Mouse (Mus musculus): Measurements from ENCODE around the gene Bpifa5. TPM values are rescaled to one million over a fixed set of nuclear protein-coding genes. Genes with fewer than 3 reads are reported as not detected.
"Not testable (repeated sequence)": the region's sequence is repeated elsewhere in the genome, so short reads cannot be mapped to it uniquely, and the experiment has no call there.

Gene Bpifa5
- total and polyA plus RNA-seq, 2 experiments from 2014 or later: not detected

GRCm38 (mm10) chr2:154163306-154163705 is 899 bp downstream of the Bpifa5 start:
- WGBS: 84% methylated on average over 5 of the region's 5 CpGs
- Histone ChIP-seq H3K36me3 (ENCODE audit: insufficient read depth) (no peaks in the 10 kb centered on the region), H3K27ac (ENCODE audit: low read depth, low read length) (no peak overlapping the region), H3K4me1 (ENCODE audit: insufficient read depth) (no peaks in the 10 kb centered on the region), H3K9ac (no peak overlapping the region), H3K9me3 (ENCODE audit: low read length) (0 out of 2 replicates have a peak, but pooled peaks cover 3% of the 10 kb centered on the region), H3K27me3 (ENCODE audit: insufficient read depth, low read length) (no peaks in the 10 kb centered on the region), H3K4me3 (ENCODE audit: low read depth, low read length) (no peak overlapping the region), H3K4me2 (ENCODE audit: low read depth) (no peak overlapping the region)
- TF ChIP-seq CTCF (IDR thresholded peaks at IDR 0.05; ENCODE audit: low read depth): no peak
- no peak for DNase-seq
- peak; percentile 45; the same call in 1 of the 2 replicates for ATAC-seq

- 82% methylated on average over 3 of the region's 3 CpGs for WGBS
- DNase-seq (no peak), ATAC-seq (no peak)
- H3K27ac ChIP-seq (ENCODE audit: low read depth, low read length): no peak overlapping the region
- no peaks in the 10 kb centered on the region for H3K4me1 ChIP-seq (ENCODE audit: insufficient read depth)
- no peak for TF ChIP-seq CTCF (IDR thresholded peaks at IDR 0.05; ENCODE audit: low read depth)
- H3K36me3 ChIP-seq (ENCODE audit: insufficient read depth): no peaks in the 10 kb centered on the region
- no peaks in the 10 kb centered on the region for H3K9me3 ChIP-seq (ENCODE audit: low read length)
- no peak overlapping the region for H3K9ac ChIP-seq
- no peaks in the 10 kb centered on the region for H3K27me3 ChIP-seq (ENCODE audit: insufficient read depth, low read length)
- H3K4me2 ChIP-seq (ENCODE audit: low read depth): no peak overlapping the region
- H3K4me3 ChIP-seq (ENCODE audit: low read depth, low read length): no peak overlapping the region
Measured at GRCm38 (mm10) chr2:154169172-154169571, 6.8 kb downstream of the Bpifa5 start.

GRCm38 (mm10) chr2:154171621-154172020 is 9.2 kb downstream of the Bpifa5 start:
- no peak for ATAC-seq
- H3K36me3 ChIP-seq (ENCODE audit: insufficient read depth): no peaks in the 10 kb centered on the region
- 75% methylated on average over 6 of the region's 6 CpGs for WGBS
- H3K4me1 ChIP-seq (ENCODE audit: insufficient read depth): no peaks in the 10 kb centered on the region
- H3K27ac ChIP-seq (ENCODE audit: low read depth, low read length): no peak overlapping the region
- TF ChIP-seq CTCF (IDR thresholded peaks at IDR 0.05; ENCODE audit: low read depth): no peak
- H3K4me2 ChIP-seq (ENCODE audit: low read depth): no peak overlapping the region
- no peaks in the 10 kb centered on the region for H3K9me3 ChIP-seq (ENCODE audit: low read length)
- no peaks in the 10 kb centered on the region for H3K27me3 ChIP-seq (ENCODE audit: insufficient read depth, low read length)
- H3K9ac ChIP-seq: no peak overlapping the region
- no peak for DNase-seq
- no peak overlapping the region for H3K4me3 ChIP-seq (ENCODE audit: low read depth, low read length)

GRCm38 (mm10) chr2:154173313-154173712 is 10.9 kb downstream of the Bpifa5 start:
- ATAC-seq (no peak), DNase-seq (peak; percentile 66)
- Histone ChIP-seq H3K27ac (ENCODE audit: low read depth, low read length) (no peak overlapping the region), H3K9ac (no peak overlapping the region), H3K9me3 (ENCODE audit: low read length) (no peaks in the 10 kb centered on the region), H3K4me2 (ENCODE audit: low read depth) (no peak overlapping the region), H3K4me3 (ENCODE audit: low read depth, low read length) (no peak overlapping the region), H3K36me3 (ENCODE audit: insufficient read depth) (no peaks in the 10 kb centered on the region), H3K27me3 (ENCODE audit: insufficient read depth, low read length) (no peaks in the 10 kb centered on the region), H3K4me1 (ENCODE audit: insufficient read depth) (no peaks in the 10 kb centered on the region)
- peak; percentile 86 for TF ChIP-seq CTCF (IDR thresholded peaks at IDR 0.05; ENCODE audit: low read depth)
- WGBS: 42% methylated on average over 1 of the region's 1 CpGs

GRCm38 (mm10) chr2:154181900-154182299 is 19.5 kb downstream of the Bpifa5 start:
- ATAC-seq; H3K4me1 ChIP-seq (ENCODE audit: insufficient read depth); H3K9me3 ChIP-seq (ENCODE audit: low read length); H3K36me3 ChIP-seq (ENCODE audit: insufficient read depth); H3K4me2 ChIP-seq (ENCODE audit: low read depth); H3K9ac ChIP-seq; H3K4me3 ChIP-seq (ENCODE audit: low read depth, low read length); H3K27me3 ChIP-seq (ENCODE audit: insufficient read depth, low read length); DNase-seq; H3K27ac ChIP-seq (ENCODE audit: low read depth, low read length): not testable (repeated sequence)
- 83% methylated on average over 7 of the region's 7 CpGs for WGBS

- ATAC-seq; H3K9me3 ChIP-seq (ENCODE audit: low read length); H3K27ac ChIP-seq (ENCODE audit: low read depth, low read length); H3K9ac ChIP-seq; H3K36me3 ChIP-seq (ENCODE audit: insufficient read depth); H3K4me1 ChIP-seq (ENCODE audit: insufficient read depth); H3K4me3 ChIP-seq (ENCODE audit: low read depth, low read length); DNase-seq; H3K4me2 ChIP-seq (ENCODE audit: low read depth); H3K27me3 ChIP-seq (ENCODE audit: insufficient read depth, low read length): not testable (repeated sequence)
- WGBS: 78% methylated on average over 4 of the region's 4 CpGs
Measured at GRCm38 (mm10) chr2:154183061-154183460, 20.7 kb downstream of the Bpifa5 start.

GRCm38 (mm10) chr2:154185319-154185718 is 22.9 kb downstream of the Bpifa5 start:
- Histone ChIP-seq H3K4me2 (ENCODE audit: low read depth) (no peak overlapping the region), H3K9me3 (ENCODE audit: low read length) (no peaks in the 10 kb centered on the region)

GRCm38 (mm10) chr2:154185748-154186147 is 23.3 kb downstream of the Bpifa5 start:
- WGBS: 76% methylated on average over 3 of the region's 3 CpGs
- Histone ChIP-seq H3K4me3 (ENCODE audit: low read depth, low read length) (no peak overlapping the region), H3K27ac (ENCODE audit: low read depth, low read length) (no peak overlapping the region), H3K27me3 (ENCODE audit: insufficient read depth, low read length) (no peaks in the 10 kb centered on the region), H3K4me2 (ENCODE audit: low read depth) (no peak overlapping the region), H3K9ac (no peak overlapping the region), H3K36me3 (ENCODE audit: insufficient read depth) (no peaks in the 10 kb centered on the region), H3K4me1 (ENCODE audit: insufficient read depth) (no peaks in the 10 kb centered on the region), H3K9me3 (ENCODE audit: low read length) (no peaks in the 10 kb centered on the region)
- DNase-seq: no peak
- no peak for TF ChIP-seq CTCF (IDR thresholded peaks at IDR 0.05; ENCODE audit: low read depth)
- ATAC-seq: no peak

More at GRCm38 (mm10) chr2:154185319-154185718, 22.9 kb downstream of the Bpifa5 start:
- TF ChIP-seq CTCF (IDR thresholded peaks at IDR 0.05; ENCODE audit: low read depth): no peak
- H3K36me3 ChIP-seq (ENCODE audit: insufficient read depth): no peaks in the 10 kb centered on the region
- H3K27me3 ChIP-seq (ENCODE audit: insufficient read depth, low read length): no peaks in the 10 kb centered on the region
- 80% methylated on average over 6 of the region's 6 CpGs for WGBS
- H3K9ac ChIP-seq: no peak overlapping the region
- H3K4me3 ChIP-seq (ENCODE audit: low read depth, low read length): no peak overlapping the region
- DNase-seq (no peak), ATAC-seq (no peak)
- H3K27ac ChIP-seq (ENCODE audit: low read depth, low read length): no peak overlapping the region
- H3K4me1 ChIP-seq (ENCODE audit: insufficient read depth): no peaks in the 10 kb centered on the region

All from forebrain, postnatal 0 days (tissue).